Mouse (Mus musculus) T-helper 2 cell (primary cell): Measurements from ENCODE around the gene Car10.
"Not testable (repeated sequence)": the region's sequence is repeated elsewhere in the genome, so short reads cannot be mapped to it uniquely, and the experiment has no call there.

Experiments used
- in situ Hi-C: fragments of 300-600 bp; cut with MboI, MseI; formaldehyde crosslinking; loops from one replicate; pipeline ENCODE4 v1.15.1; 2025; ENCODE audit warnings: high pct_unique_total_duplicates

Car10 gene

GRCm38 (mm10) chr11:93391159-93391558, 293.3 kb downstream of the Car10 start:
- in situ Hi-C loops = no loop called here

GRCm38 (mm10) chr11:93393371-93393770, 295.5 kb downstream of the Car10 start:
- in situ Hi-C loops = not testable (repeated sequence)

- in situ Hi-C loops = no loop called here
These were observed 298.5 kb downstream of the Car10 start for GRCm38 (mm10) chr11:93396356-93396755.

- in situ Hi-C loops = not testable (repeated sequence)
These were observed 303.3 kb downstream of the Car10 start for GRCm38 (mm10) chr11:93401167-93401566.

- in situ Hi-C loops = no loop called here
These were observed 310.2 kb downstream of the Car10 start for GRCm38 (mm10) chr11:93407981-93408380.

- in situ Hi-C loops = no loop called here
These were observed 333.7 kb downstream of the Car10 start for GRCm38 (mm10) chr11:93431482-93431881.

- in situ Hi-C loops = no loop called here
These were observed 337.4 kb downstream of the Car10 start for GRCm38 (mm10) chr11:93434997-93435915.

GRCm38 (mm10) chr11:93436892-93437291, 339.1 kb downstream of the Car10 start:
- in situ Hi-C loops = no loop called here

GRCm38 (mm10) chr11:93440466-93440865, 342.6 kb downstream of the Car10 start:
- in situ Hi-C loops = no loop called here

- in situ Hi-C loops = no loop called here
These were observed 345.9 kb downstream of the Car10 start for GRCm38 (mm10) chr11:93443777-93444176.

GRCm38 (mm10) chr11:93444741-93445140, 346.9 kb downstream of the Car10 start:
- in situ Hi-C loops = no loop called here

GRCm38 (mm10) chr11:93447566-93447965, 349.7 kb downstream of the Car10 start:
- in situ Hi-C loops = no loop called here

GRCm38 (mm10) chr11:93448290-93449256, 350.7 kb downstream of the Car10 start:
- in situ Hi-C loops = no loop called here

GRCm38 (mm10) chr11:93450535-93450934, 352.7 kb downstream of the Car10 start:
- in situ Hi-C loops = no loop called here

- in situ Hi-C loops = no loop called here
These were observed 368.4 kb downstream of the Car10 start for GRCm38 (mm10) chr11:93466221-93466620.

- in situ Hi-C loops = no loop called here
These were observed 369.9 kb downstream of the Car10 start for GRCm38 (mm10) chr11:93467711-93468110.

GRCm38 (mm10) chr11:93470771-93471170, 372.9 kb downstream of the Car10 start:
- in situ Hi-C loops = no loop called here

- in situ Hi-C loops = no loop called here
These were observed 373.8 kb downstream of the Car10 start for GRCm38 (mm10) chr11:93471573-93472179.

GRCm38 (mm10) chr11:93484661-93485060, 386.8 kb downstream of the Car10 start:
- in situ Hi-C loops = no loop called here

GRCm38 (mm10) chr11:93487021-93487420, 389.2 kb downstream of the Car10 start:
- in situ Hi-C loops = no loop called here

GRCm38 (mm10) chr11:93487913-93488604, 390.2 kb downstream of the Car10 start:
- in situ Hi-C loops = no loop called here
